Mouse (Mus musculus): ENCODE results near the gene Gm43738.
"Not testable (repeated sequence)": the region's sequence is repeated elsewhere in the genome, so short reads cannot be mapped to it uniquely, and the experiment has no call there.

The Gm43738 gene

GRCm38 (mm10) chr3:89101812-89102494 is 1.1 kb upstream of the Gm43738 start, which contains the start of gene Fdps:
Fdps (minus strand) TSS chr3:89101959.
- peak; percentile 83 to 97 for DNase-seq (ENCODE audit: low spot score in 2 of 2)

GRCm38 (mm10) chr3:89101459-89101811 is 536 bp upstream of the Gm43738 start:
- DNase-seq (ENCODE audit: low spot score in 2 of 2) = no peak

- no peak for DNase-seq (ENCODE audit: low spot score in 2 of 2)
These were observed 6.9 kb downstream of the Gm43738 start for GRCm38 (mm10) chr3:89094021-89094420.

DNA sequence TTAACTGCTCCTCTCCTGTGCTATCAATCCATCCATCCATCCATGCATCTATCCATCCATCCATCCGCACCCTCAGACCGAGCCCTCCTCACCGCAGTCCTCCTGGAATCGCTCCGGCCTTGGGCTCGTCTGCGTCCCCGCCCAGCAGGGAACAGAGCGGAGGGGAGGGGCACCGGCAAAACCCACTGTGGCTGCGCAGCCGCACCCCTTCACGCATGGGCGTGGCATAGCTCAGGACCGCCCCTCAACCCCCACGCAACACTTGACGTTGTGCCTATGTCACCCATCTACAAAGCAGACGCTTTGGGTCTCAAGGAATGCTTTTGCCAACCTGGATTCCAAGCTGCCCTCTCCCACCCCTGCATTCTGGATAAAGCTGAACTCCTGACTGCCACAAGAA is 7.7 kb downstream of the Gm43738 start, which contains the start of gene Rusc1:
Rusc1 (minus strand) TSS at position 137 of the 400 bp plus-strand sequence.
- peak; percentile 41 to 77 for DNase-seq (ENCODE audit: low spot score in 2 of 2)

GRCm38 (mm10) chr3:89092509-89093090 is 8.3 kb downstream of the Gm43738 start:
- no peak for DNase-seq (ENCODE audit: low spot score in 2 of 2)

DNA sequence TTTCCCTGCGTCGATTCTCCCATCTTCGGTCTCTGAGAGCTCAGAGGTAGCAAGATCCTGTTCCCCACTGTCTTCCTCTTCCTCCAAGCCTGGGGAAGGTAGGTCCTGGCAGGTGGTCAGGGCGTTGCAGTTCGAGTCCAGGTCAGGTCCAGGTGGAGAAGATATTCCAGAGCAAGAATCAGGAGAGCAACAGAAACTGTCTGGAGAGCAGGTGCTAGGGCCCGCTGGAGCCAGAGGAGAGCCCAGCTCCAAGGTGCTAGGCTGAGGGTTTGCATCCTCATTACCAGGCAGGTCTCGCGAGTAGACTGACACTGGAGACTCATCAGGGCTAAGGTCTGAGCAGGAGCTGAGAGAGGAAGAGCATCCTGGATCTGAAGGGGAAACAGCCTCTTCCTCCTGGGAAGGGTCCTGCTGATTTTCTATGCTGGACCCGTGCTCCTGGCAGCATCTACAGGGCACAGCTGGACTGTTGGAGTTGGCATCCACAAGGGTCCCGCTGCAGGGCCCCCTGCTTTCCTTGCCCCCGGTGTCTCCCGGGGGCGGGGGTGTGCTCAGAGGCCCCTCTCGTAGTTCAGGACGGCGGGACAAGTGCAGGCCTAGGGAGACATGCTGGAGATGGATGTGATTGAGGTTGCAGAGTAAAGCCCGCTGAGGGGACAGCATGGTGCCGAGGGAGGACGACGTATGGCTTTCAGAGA is 8.9 kb downstream of the Gm43738 start:
- no peak for DNase-seq (ENCODE audit: low spot score in 2 of 2)

- DNase-seq (ENCODE audit: low spot score in 2 of 2) = peak; percentile 84 to 86
These were observed 9.9 kb downstream of the Gm43738 start for GRCm38 (mm10) chr3:89090694-89091655.

GRCm38 (mm10) chr3:89089882-89090591 is 10.9 kb downstream of the Gm43738 start:
- peak; percentile 72 to 86 for DNase-seq (ENCODE audit: low spot score in 2 of 2)

- DNase-seq (ENCODE audit: low spot score in 2 of 2) = no peak
These were observed 11.9 kb downstream of the Gm43738 start for GRCm38 (mm10) chr3:89088974-89089373.

- DNase-seq (ENCODE audit: low spot score in 2 of 2) = peak; percentile 83 to 95
These were observed 13.4 kb downstream of the Gm43738 start for GRCm38 (mm10) chr3:89087338-89088110.

- DNase-seq (ENCODE audit: low spot score in 2 of 2) = no peak
These were observed 16.2 kb downstream of the Gm43738 start for GRCm38 (mm10) chr3:89084654-89085190.

GRCm38 (mm10) chr3:89084133-89084532 is 16.8 kb downstream of the Gm43738 start:
- DNase-seq (ENCODE audit: low spot score in 2 of 2) = no peak

GRCm38 (mm10) chr3:89082287-89082686 is 18.6 kb downstream of the Gm43738 start:
- DNase-seq (ENCODE audit: low spot score in 2 of 2) = not testable (repeated sequence)

DNA sequence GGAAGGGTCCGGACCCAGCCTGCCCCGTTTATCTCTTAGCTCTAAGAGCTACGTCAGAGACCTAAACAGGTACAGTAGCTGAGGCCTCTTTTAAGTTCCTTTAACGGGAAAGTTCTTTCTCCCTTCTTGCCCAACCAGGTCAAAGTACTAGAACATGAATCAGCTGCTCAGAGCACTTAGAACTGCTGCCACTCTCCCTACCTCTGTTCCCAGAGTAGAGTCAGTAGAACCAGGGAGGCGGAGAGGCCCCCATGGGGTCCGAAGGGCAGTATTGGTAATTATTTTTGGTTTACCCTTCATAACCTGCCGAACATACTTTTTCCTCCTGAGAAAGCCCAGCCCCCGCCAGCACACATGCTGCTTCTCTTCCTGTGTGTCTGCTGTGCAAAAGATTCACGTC is 23.5 kb downstream of the Gm43738 start:
- no peak for DNase-seq (ENCODE audit: low spot score in 2 of 2)

- no peak for DNase-seq (ENCODE audit: low spot score in 2 of 2)
These were observed 33.6 kb downstream of the Gm43738 start for GRCm38 (mm10) chr3:89067265-89067664.

GRCm38 (mm10) chr3:89061696-89062095 is 39.2 kb downstream of the Gm43738 start:
- no peak for DNase-seq (ENCODE audit: low spot score in 2 of 2)

GRCm38 (mm10) chr3:89058783-89059182 is 42.1 kb downstream of the Gm43738 start:
- DNase-seq (ENCODE audit: low spot score in 2 of 2) = peak in 1 of 2 experiments; percentile 54

GRCm38 (mm10) chr3:89058361-89058760 is 42.5 kb downstream of the Gm43738 start:
- DNase-seq (ENCODE audit: low spot score in 2 of 2) = no peak

GRCm38 (mm10) chr3:89043359-89043758 is 57.5 kb downstream of the Gm43738 start:
- DNase-seq (ENCODE audit: low spot score in 2 of 2) = no peak

Measured in spleen, postnatal 10 days (tissue).